Mouse (Mus musculus) heart, embryonic 15.5 days (tissue): ENCODE data around the gene Tmem189. TPM values are rescaled to one million over a fixed set of nuclear protein-coding genes. Genes with fewer than 3 reads are reported as not detected.

Experiments used
- ATAC-seq: fragments of 200-750 bp; cut with Nextera tagmentation; replicated peaks from 2 replicates; pipeline ENCODE4 v1.8.0; 2017; ENCODE audit warnings: low read depth, moderate TSS enrichment; ENCODE audit not compliant: insufficient number of reproducible peaks, insufficient read depth, low FRiP score
- H3K27ac ChIP-seq: fragments of 300-500 bp; sonication (generic); 2 replicates; pipeline ENCODE4 v1.5.1; 2015; ENCODE audit warnings: mild to moderate bottlenecking, inconsistent platforms
- H3K27me3 ChIP-seq: fragments of 300-500 bp; sonication (generic); 2 replicates; pipeline ENCODE4 v1.6.1; 2015; ENCODE audit warnings: inconsistent platforms
- H3K36me3 ChIP-seq: fragments of 300-500 bp; sonication (generic); 2 replicates; pipeline ENCODE4 v1.6.1; 2015; ENCODE audit warnings: mild to moderate bottlenecking, inconsistent platforms
- H3K4me1 ChIP-seq: fragments of 300-500 bp; sonication (generic); replicated peaks from 2 replicates; pipeline ENCODE4 v1.6.1; 2015; ENCODE audit warnings: inconsistent platforms
- H3K4me2 ChIP-seq: fragments of 300-500 bp; sonication (generic); 2 replicates; pipeline ENCODE4 v1.6.1; 2015; ENCODE audit warnings: inconsistent platforms, mild to moderate bottlenecking, moderate library complexity
- H3K4me3 ChIP-seq: fragments of 300-500 bp; sonication (generic); 2 replicates; pipeline ENCODE4 v1.5.1; 2015; ENCODE audit warnings: mild to moderate bottlenecking, inconsistent platforms
- H3K9ac ChIP-seq: fragments of 300-500 bp; sonication (generic); 2 replicates; pipeline ENCODE4 v1.6.1; 2015; ENCODE audit warnings: mild to moderate bottlenecking, inconsistent platforms
- H3K9me3 ChIP-seq: fragments of 300-500 bp; sonication (generic); replicated peaks from 2 replicates; pipeline ENCODE4 v1.6.1; 2016; ENCODE audit warnings: inconsistent platforms
- WGBS: fragments of 180-500 bp; shearing (Covaris S2); methylation state at CpG from one replicate; pipeline ENCODE4 v1.1.7; 2015; ENCODE audit warnings: mixed read lengths; 5-methylcytosine and 5-hydroxymethylcytosine counted together
- polyA plus RNA-seq: library from polyadenylated mRNA; unstranded; fragments of >200 nt; fragmentation: Nextera tagmentation; extraction: Ambion mirVana; gene quantifications from 2 replicates; pipeline ENCODE4 v1.2.1, GENCODE M21; 2015

Tmem189 gene
- polyA plus RNA-seq, 1 experiment from 2014 or later = 35.3 TPM

DNA sequence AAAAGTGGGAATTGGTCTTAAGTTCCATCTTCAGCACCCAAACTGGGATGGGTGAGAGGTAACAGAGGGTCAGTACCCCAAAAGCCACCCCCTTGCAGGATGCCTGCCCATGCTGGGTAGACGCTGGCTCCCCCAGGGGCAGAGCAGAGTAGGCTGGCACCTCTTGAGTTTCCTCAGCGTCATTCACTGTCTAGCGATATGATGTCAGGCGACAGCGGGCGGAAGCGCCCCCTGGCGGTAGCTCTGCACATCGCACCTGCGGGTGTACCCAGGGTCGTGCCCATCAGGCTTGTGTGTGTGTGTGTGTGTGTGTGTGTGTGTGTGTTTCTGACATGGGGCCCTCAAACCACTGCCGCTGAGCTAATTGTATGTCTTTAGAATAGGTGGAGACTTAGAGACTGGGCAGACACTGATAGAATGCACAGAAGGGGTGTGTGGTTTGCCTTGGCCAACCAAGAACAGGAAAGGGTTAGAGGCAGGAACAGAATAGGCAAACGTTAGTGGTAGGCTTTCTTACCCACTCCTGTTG is 9.7 kb downstream of the Tmem189 start:
- Histone ChIP-seq H3K36me3 (no peaks in the 10 kb centered on the region), H3K4me3 (no peak overlapping the region), H3K4me1 (peaks cover 7% of the 10 kb centered on the region; the same call in 1 of the 2 replicates), H3K9ac (no peak overlapping the region), H3K27me3 (peaks cover 5% of the 10 kb centered on the region; the same call in 1 of the 2 replicates), H3K4me2 (no peak overlapping the region), H3K9me3 (no peaks in the 10 kb centered on the region), H3K27ac (no peak overlapping the region)
- 2% methylated on average over 13 of the region's 13 CpGs for WGBS
- ATAC-seq = peak; percentile 58

DNA sequence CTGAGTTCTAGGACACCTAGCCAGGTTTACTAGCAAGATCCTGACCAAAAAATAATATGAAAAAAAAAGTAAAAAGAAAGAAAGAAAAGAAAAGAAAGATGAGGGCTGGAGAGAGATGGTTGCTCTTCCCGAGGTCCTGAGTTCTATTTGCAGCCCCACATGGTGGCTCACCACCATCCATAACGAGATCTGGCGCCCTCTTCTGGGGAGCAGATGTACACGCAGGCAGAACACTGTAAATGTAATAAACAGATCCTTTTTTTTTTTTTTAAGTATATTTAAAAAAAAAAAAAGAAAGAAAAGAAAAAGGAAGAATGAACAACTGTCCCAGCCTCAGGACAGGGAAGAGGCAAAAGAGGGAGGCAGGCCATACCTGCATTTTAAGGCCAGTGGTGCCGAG is 11.0 kb downstream of the Tmem189 start:
- Histone ChIP-seq H3K9me3 (no peaks in the 10 kb centered on the region), H3K9ac (no peak overlapping the region), H3K27ac (no peak overlapping the region), H3K27me3 (no peaks in the 10 kb centered on the region), H3K4me2 (no peak overlapping the region), H3K4me3 (no peak overlapping the region), H3K4me1 (peaks cover 7% of the 10 kb centered on the region; the same call in 1 of the 2 replicates), H3K36me3 (no peaks in the 10 kb centered on the region)
- ATAC-seq = no peak
- WGBS = 51% methylated on average over 5 of the region's 5 CpGs

DNA sequence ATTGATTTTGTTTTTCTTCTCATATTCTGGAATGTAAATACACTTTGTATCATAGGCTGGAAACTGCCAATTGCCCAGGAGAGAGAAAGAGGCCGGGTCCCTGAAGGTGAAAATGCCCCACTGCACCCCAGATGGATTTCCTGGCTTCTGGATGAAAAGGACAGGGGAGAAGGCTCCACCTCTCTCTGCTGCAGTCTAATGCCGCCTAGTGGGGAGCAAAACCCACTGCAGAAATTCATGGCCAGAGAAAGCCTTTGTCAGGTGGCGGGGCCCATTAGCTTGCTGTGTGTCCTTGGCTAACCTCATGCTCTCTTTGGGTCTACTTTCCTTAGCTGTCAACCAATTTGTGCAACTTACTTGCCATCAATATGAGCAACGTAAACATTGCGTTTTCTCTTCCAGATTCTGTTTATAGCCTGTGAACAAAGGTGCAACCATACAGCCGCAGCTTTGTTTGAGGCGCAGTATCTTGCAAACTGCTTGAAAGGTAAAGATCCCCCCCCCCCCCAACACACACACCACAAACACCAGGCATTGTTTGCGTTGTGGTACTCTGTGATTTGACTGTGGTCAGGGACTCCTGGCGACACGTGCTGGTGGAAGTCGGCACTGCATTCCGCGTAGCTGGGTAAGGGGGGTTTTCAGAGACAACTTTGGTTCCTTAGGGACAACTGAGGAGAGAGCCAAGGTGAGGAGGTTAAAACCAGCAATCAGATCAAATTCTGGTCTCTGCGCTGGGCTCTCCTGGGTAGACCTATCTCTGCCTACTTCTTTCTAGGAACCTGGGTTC is 14.3 kb downstream of the Tmem189 start:
- Histone ChIP-seq H3K4me1 (peaks cover 7% of the 10 kb centered on the region; the same call in 1 of the 2 replicates), H3K27ac (no peak overlapping the region), H3K4me3 (no peak overlapping the region), H3K36me3 (no peaks in the 10 kb centered on the region), H3K9ac (no peak overlapping the region), H3K9me3 (no peaks in the 10 kb centered on the region), H3K27me3 (no peaks in the 10 kb centered on the region), H3K4me2 (no peak overlapping the region)
- 36% methylated on average over 14 of the region's 14 CpGs for WGBS
- ATAC-seq = no peak

DNA sequence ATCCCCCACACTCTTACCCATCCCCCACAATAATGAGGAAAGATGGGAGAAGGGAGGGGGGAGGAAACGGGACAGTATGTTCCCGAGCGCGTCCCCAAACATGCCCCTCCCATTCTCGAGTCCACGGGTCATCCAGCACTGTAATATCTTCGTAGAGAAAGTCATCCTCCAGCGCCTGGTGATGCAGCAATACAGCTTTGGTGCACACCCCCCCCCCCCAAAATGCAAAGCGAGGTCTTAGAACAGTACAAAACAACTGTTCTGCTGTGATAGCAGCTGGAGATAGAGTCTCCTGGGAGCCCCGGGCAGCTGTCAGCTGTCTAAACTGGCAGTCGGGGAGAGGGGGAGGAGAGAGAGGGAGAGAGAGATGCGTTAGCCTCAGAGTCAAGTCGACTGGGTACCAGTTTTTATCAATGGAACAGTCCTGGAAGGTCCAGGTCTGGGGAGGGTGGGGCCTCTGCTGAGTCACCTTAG is 17.4 kb downstream of the Tmem189 start:
- 17% methylated on average over 13 of the region's 13 CpGs for WGBS
- no peak overlapping the region for H3K27ac ChIP-seq
- no peaks in the 10 kb centered on the region for H3K27me3 ChIP-seq
- no peaks in the 10 kb centered on the region for H3K36me3 ChIP-seq
- peaks cover 3% of the 10 kb centered on the region; the same call in 1 of the 2 replicates for H3K4me1 ChIP-seq
- H3K9me3 ChIP-seq = no peaks in the 10 kb centered on the region
- H3K4me3 ChIP-seq = no peak overlapping the region
- no peak overlapping the region for H3K9ac ChIP-seq
- H3K4me2 ChIP-seq = peak overlapping the region; percentile 37; the same call in 1 of the 2 replicates
- ATAC-seq = 0 out of 2 replicates have a peak, but pooled peaks have one; percentile 51

DNA sequence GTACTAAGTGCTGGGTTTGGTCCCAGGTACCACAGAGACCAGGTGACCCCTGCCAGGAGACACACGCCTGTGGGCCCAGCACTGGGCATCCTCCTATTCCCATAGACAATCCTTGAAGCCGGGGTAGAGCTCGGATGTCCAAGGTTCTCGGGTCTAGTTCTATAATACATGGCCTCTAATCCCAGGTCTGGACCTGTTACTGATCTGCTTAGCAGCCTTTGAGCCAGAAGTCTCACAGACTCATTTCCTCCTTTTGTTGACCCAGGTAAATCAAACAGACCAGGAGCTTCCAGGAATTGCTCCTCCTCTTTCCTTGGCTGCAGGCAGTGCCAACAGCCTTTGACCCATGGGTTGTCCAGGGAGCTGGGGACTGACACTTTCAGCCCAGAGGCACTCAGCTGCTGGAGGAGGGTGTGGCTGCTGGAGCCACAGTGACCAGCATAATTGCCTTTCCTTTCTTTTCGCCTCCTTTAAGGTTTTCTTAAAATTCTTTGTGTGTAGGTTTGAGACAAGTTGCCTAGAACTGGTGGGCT is 18.5 kb downstream of the Tmem189 start:
- Histone ChIP-seq H3K27ac (no peak overlapping the region), H3K9ac (no peak overlapping the region), H3K27me3 (no peaks in the 10 kb centered on the region), H3K4me1 (peaks cover 3% of the 10 kb centered on the region; the same call in 1 of the 2 replicates), H3K4me2 (no peak overlapping the region), H3K4me3 (no peak overlapping the region), H3K9me3 (no peaks in the 10 kb centered on the region), H3K36me3 (no peaks in the 10 kb centered on the region)
- ATAC-seq = no peak
- 84% methylated on average over 5 of the region's 5 CpGs for WGBS

DNA sequence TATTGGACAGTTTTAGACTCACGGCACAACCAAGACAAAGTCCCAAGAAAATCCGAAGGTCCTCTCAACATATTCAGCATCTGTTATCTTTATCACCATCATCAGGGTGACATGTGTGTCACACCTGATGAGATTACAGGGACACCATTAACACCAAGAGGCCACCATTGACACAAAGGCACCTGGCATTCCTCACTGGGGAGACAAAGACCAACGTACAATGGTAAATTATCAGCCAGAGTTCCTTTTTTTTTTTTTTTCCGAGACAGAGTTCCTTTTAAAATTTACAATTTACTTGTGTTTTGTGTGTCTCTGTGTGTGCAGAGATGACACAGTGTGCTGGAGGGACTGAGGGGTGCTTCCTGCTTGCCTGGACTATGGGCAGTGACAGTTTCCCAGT is 20.2 kb downstream of the Tmem189 start:
- no peak overlapping the region for H3K27ac ChIP-seq
- WGBS = 64% methylated on average over 4 of the region's 4 CpGs

DNA sequence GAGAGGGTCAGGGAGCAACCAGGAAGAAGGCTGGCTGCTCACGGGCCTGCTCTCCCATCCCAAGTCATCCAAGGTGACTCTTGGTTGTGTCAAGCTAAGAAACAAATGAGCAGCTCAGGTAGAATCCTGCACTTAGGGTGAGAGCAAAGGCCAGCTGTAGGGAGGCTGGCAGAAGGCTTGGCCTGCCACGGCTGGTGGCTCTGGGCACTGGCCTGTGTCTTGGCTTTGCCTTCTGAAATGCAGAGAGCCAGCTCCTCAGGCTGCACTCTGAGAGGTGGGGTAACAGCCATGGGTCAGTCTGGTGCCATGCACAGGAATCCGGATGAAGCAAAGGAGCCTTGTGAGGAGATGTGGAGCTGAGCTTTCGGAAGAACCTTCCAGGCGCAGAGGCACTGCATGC is 21.2 kb downstream of the Tmem189 start:
- no peak for ATAC-seq
- Histone ChIP-seq H3K27me3 (no peaks in the 10 kb centered on the region), H3K4me3 (no peak overlapping the region), H3K9me3 (no peaks in the 10 kb centered on the region), H3K9ac (no peak overlapping the region), H3K27ac (no peak overlapping the region), H3K36me3 (no peaks in the 10 kb centered on the region), H3K4me2 (no peak overlapping the region), H3K4me1 (no peaks in the 10 kb centered on the region)
- WGBS = 76% methylated on average over 5 of the region's 5 CpGs

More for the DNA sequence above, 20.2 kb downstream of the Tmem189 start:
- H3K4me1 ChIP-seq = no peaks in the 10 kb centered on the region
- H3K4me2 ChIP-seq = no peak overlapping the region
- no peak for ATAC-seq
- H3K36me3 ChIP-seq = no peaks in the 10 kb centered on the region
- H3K9me3 ChIP-seq = no peaks in the 10 kb centered on the region
- no peaks in the 10 kb centered on the region for H3K27me3 ChIP-seq
- no peak overlapping the region for H3K4me3 ChIP-seq
- no peak overlapping the region for H3K9ac ChIP-seq

DNA sequence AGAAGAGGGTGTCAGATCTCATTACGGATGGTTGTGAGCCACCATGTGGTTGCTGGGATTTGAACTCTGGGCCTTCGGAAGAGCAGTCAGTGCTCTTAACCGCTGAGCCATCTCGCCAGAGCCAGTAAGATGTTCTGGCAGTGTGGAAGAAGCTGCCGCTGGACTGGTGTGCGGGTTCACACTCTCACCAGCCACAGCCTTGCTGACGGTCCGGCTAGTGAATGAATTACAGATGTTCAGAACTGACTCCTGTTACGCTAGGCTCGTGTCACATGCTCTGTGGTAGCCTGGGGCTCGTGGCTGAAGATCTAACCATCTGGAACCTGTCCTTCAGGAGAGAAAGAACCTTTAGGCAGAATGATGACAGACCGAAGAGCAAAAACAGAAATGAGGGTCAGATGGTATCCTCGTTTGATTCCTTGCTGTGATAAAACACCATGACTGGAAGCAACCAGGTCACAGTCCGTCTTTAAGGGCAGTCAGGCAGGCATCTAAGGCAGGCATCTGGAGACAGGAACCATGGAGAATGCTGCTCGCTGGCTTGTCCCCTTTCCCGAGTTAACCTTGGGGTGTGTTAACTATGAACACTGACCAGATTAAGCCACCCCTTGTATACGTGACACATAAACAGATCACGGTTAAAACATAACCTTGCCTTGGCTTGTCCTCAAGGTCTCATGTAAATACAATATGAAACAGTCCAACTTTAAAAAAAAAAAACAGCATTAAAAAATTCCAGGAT is 23.5 kb downstream of the Tmem189 start:
- Histone ChIP-seq H3K4me1 (peaks cover 5% of the 10 kb centered on the region), H3K4me3 (no peak overlapping the region), H3K27ac (no peak overlapping the region), H3K36me3 (no peaks in the 10 kb centered on the region), H3K27me3 (0 out of 2 replicates have a peak, but pooled peaks cover 4% of the 10 kb centered on the region), H3K4me2 (no peak overlapping the region), H3K9ac (no peak overlapping the region), H3K9me3 (no peaks in the 10 kb centered on the region)
- ATAC-seq = no peak
- 78% methylated on average over 18 of the region's 18 CpGs for WGBS

DNA sequence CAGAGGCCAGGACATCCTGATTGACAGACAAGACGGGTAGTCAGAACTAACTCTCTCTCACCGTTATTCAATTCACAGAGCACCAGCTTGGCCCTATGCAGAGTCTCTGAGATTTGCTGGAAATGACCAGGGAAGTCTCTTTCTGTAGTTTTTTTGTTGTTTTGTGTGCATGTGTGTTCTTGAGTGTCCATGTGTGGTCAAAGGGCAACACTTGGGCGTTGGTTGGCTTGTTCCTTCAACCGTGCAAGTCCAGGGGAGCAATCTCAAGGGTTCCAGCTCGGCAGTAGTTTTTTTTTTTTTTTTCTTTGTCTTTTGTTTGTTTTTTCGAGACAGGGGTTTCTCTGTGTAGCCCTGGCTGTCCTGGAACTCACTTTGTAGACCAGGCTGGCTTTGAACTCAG is 26.9 kb downstream of the Tmem189 start:
- Histone ChIP-seq H3K27me3 (0 out of 2 replicates have a peak, but pooled peaks cover 4% of the 10 kb centered on the region), H3K9ac (0 out of 2 replicates have a peak overlapping the region, but pooled peaks have one; percentile 56), H3K4me3 (no peak overlapping the region), H3K4me1 (peaks cover 36% of the 10 kb centered on the region), H3K9me3 (no peaks in the 10 kb centered on the region), H3K4me2 (peak overlapping the region; percentile 92), H3K36me3 (no peaks in the 10 kb centered on the region), H3K27ac (no peak overlapping the region)
- WGBS = 56% methylated on average over 6 of the region's 6 CpGs
- no peak for ATAC-seq

DNA sequence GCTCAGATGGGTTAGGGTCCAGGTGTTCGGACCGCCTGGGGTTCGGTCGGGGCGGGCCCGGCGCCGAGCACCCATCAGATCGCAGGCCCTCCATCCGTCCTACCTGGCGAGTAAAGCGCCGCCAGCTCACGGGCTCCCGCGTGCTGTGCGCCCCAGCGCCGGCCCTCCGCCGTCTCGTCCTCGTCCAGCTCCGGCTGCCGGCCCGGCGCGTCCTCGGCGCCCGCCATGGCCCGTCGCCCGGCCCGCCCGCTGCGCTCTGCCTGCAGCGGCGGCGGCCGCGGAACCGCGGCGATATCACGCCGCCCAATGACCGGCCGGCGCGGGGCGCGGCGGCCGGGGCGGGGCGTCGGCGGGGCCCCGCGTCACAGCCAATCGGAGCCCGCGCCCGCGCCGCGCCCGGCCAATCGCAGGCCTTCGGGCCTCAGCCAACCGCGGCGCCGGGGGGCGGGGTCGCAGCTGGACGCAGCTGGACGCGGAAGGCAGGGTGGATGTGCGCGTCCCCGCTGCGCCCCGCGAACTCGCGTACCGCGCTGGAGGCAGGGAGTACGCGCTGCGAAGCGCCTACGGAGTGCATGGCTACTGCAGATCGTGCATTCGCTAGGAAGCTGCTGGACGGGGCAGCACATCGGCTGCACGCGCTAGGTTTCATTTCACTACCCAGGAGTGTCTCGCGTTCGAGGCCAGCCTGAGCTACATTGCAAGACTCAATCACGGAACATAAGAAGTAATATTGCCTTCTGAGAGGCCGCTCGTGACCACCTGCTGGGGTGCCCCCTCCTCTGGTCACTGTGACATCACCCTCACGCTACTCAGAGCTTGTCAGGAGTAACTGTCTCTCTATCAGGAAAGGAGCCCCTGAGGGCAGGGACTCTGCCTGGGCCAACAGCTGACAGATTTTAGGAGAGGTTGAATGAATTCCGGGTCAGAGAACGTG is 28.1 kb downstream of the Tmem189 start, which contains the start of gene Gm20431:
TSS of gene Gm20431 (minus strand) at position 227 of the 934 bp plus-strand sequence.
- H3K4me2 ChIP-seq = peak within 1 kb of the TSS; percentile 92
- H3K27me3 ChIP-seq = 0 out of 2 replicates have a peak, but pooled peaks cover 4% of the 10 kb centered on the region
- H3K4me3 ChIP-seq = peak within 1 kb of the TSS; percentile 76
- peaks cover 42% of the 10 kb centered on the region for H3K4me1 ChIP-seq
- H3K27ac ChIP-seq = peak within 1 kb of the TSS; percentile 66
- no peaks in the 10 kb centered on the region for H3K36me3 ChIP-seq
- no peaks in the 10 kb centered on the region for H3K9me3 ChIP-seq
- under 1% methylated on average over 110 of the region's 110 CpGs for WGBS
- ATAC-seq = peak; percentile 94
- H3K9ac ChIP-seq = peak within 1 kb of the TSS; percentile 83
